Mouse (Mus musculus) urinary bladder, postnatal 10 days (tissue): Measurements from ENCODE around the gene Atrnl1.
"Not testable (repeated sequence)": the region's sequence is repeated elsewhere in the genome, so short reads cannot be mapped to it uniquely, and the experiment has no call there.

Source experiments
- DNase-seq: peaks from one replicate; pipeline ENCODE4 v3.0.0; 2022; ENCODE audit warnings: low spot score

The Atrnl1 gene

DNA sequence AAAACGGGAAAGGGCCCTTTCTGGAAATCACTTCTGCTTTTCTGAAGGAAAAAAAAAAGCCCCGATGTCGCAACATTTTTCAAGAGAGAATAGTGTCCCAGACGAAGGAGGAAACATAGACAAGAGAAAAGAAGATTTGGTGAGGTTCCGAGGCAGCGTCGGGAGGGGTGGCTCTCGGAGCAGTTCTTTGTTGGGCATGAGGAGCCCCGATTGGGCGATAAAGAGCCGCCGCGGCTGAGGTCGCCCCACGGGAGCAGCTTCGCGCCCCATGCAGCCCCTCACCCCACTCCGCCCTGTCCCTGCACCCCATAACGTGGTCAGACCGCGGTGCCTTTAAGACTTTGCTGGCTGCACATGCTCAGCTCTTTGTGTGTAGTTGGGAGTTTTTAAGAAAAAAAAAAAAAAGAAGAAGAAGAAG is 767 bp upstream of the Atrnl1 start:
- no peak for DNase-seq

DNA sequence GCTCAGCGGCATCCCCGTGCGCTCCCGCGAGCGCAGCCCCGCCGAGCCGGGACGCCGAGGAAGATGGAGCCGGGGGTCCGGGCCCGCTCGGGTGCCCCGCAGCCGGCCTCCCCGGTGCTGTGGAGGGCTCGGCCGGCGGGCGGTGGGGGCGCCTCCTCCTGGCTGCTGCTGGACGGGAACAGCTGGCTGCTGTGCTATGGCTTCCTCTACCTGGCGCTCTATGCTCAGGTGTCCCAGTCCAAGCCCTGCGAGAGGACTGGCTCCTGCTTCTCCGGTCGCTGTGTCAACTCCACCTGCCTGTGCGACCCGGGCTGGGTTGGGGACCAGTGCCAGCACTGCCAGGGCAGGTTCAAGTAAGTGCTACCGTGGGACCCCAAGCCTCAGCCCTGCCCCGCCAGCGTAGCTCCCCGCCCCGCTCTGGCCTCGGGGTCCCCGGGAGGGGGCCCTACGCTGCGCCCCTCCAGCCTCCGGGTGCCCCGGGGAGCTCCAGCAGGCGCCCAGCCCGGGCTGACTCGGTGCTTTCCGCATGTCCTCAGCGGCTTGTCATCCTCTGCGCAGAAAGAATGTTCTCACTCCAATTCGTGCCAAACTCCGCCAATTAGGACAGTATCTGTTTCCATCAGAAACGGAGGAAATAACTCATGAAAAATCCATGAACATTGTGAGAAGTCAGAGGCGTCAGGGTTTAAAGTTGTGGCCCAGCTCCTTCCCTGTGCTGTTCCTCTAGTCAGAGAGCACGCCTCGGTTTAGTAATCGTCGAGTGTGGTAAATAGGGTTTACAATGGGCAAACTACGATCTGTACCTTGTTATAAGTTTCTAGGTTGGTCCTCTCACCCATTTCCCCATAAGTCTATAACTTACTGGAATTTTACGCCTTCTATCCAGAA is 701 bp downstream of the Atrnl1 start:
- no peak for DNase-seq

DNA sequence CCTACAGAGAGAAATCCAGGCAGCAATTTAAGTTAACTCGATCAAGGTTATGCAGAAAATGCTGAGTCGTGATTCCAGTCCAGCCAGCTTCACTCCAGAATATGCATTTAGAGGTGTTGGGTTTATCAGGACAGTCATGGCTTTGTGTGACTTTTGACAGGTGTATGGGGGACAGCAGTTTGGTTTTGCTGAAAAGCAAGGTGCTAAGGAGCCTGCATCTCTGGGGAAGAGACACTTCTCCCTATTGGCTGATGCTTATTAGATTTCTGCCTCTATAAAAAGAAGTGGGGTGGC is 1.3 kb downstream of the Atrnl1 start:
- DNase-seq: no peak

DNA sequence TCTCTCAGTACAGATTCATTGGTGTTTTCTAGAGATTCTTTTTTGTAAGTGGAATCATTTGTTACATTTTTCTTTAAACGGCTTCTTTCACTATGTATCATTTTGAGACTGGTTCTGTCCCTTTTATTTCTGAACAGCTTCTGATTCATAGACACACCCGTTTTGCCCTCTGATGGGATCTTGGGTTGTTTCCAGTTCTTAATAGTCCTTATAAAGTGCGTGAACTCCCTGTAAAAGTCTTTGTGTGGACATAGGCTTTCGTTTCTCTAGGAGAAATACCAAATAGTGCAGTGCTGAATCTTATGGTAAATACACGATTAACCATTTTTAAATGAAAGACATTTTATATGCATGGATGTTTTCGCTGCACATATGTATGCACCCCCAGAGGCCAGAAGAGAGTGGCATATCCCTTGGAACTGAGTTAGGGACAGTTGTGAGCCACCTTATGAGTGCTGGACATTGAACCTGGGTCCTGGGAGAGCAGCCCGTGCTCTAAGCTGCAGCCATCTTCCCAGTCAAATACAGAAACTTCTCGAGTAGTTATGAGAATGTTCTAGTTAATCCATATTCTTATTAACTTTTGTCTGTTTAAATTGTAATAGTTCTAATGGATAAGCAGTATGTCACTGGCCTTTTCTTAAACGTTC is 5.3 kb downstream of the Atrnl1 start:
- no peak for DNase-seq

DNA sequence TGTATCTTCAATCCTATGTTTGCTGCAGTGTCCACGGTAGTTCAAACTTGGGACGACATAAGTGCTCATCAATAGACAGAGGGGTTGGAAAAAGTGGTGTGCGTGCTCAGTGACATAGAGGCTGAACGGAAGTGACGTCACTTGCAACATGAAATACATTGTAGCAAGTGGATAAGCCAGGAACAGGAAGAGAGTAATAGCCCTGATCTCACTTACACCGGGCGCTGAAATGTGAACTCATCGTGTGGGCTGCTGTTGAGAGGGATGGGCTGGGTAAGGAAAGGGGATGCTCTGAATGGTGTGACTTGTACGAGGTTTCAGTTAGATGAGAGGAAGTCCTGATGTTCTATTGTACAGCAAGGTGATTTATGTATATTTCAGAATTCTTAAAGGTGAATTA is 8.3 kb downstream of the Atrnl1 start:
- DNase-seq: no peak

DNA sequence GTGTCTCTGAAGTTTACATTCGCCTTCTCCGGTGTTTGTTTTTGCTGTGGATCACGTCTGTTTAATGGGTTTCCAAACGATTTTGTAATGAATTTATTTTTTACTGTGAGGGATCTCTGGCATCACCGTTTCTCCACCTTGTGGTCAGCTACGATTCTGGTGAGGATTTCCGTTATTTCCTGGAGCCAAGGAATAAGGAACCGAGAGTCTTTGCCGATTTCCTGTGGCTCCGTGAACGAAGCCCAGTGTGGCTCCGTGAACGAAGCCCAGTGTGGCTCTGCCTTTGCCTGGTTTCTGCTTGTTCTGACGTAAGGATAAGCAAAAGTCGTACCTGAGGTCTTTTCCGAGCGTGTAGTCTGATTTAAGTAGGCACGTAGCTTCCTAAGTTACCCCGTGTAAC is 11.0 kb downstream of the Atrnl1 start:
- DNase-seq: no peak

DNA sequence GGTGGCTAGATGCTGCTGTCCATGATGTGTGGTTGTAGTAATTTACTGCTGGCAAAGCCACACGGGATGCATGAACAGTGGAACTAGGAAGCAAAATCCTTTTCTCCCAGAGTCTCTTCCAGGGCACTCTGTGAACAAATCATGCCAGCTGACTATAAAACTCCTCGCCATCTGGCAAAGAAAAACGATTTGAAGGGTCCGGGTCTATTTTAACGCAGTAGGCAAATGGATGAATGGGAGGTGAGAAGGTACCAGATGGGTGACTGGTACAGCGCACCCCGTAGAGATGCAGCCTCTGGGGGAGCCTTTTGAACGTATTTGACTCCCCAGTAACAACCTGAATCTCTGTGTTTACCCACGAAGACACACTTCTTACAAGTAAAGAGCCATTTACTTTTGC is 14.9 kb downstream of the Atrnl1 start:
- no peak for DNase-seq

DNA sequence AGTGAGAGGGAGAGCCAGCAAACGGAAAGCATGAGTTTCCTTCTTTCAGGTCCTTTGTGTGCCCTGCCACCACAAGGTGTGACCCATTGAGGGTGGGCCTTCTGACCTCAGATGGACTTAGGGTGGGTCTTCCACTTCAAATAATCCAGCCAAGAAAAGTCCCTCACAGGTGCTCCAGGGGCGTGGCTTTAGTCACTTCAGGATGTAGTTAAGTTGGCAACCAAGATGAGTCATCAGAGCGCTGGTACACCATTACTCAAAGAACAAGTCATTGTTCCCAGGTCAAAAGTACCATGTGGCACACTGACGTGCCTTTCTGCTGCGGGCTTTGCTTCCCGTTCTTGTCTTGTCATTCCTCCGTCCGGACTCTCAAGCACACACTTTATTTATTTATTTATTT is 16.4 kb downstream of the Atrnl1 start:
- DNase-seq: no peak

DNA sequence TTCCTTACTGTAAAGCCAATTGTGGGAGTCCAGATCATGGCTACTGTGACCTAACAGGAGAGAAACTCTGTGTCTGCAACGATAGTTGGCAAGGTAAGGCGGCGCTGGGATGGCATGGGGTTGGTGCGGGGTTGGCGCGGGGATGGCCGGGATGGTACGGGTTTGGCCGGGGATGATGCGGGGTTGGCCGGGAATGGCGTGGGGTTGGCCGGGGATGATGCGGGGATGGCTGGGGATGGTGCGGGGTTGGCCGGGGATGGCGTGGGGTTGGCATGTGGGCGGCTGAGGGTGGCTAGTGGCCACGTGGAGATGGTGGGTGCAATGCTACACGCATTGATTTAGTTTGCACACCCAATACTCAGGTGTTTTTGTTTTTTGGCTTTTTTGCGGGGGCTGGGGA is 31.7 kb downstream of the Atrnl1 start:
- DNase-seq: no peak

DNA sequence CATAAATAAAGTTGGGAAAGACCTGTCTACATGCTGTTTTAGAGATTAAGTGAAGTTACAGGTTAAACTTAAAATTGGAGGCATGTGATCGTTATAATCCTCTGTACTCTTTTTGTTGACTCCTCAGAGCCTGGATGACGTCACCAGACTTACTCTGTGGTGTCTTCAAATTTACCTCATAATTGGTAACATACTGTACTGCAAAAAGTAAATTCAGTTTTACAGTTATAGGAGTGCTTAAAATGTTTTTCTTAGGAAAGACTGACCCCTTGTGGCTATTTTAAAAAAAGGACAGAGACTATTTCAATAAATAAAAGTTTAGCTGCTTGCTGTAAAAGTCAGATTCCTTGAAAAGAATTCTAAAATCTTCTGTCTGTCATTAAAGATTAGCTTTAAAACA is 32.1 kb downstream of the Atrnl1 start:
- no peak for DNase-seq

DNA sequence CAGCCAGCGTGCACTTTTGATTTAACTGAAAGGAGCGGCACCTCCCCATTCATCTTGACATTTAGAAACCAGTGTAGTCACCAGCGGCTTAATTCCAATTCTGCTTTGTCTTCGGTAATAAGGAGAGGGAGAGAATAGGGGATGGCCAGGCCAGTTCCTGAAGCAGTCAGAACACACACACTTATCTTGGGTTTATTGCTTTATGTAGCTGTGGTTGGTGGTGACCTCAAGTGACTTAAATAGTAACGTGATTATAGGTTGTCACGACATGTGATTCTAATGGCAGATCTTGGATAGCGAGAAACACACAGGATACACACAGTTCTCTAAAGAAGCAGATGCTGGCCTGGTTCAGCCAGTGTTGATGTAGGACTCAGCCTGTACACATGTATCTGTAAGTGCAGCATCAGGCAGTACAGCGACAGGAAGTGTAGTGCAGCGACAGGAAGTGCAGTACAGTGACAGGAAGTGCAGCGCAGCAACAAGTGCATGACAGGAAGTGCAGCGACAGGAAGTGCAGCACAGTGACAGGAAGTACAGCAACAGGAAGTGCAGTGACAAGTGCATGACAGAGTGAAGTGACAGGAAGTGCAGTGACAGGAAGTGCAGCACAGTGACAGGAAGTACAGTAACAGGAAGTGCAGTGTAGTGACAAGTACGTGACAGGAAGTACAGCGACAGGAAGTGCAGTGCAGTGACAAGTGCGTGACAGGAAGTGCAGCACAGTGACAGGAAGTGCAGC is 37.5 kb downstream of the Atrnl1 start:
- no peak for DNase-seq

DNA sequence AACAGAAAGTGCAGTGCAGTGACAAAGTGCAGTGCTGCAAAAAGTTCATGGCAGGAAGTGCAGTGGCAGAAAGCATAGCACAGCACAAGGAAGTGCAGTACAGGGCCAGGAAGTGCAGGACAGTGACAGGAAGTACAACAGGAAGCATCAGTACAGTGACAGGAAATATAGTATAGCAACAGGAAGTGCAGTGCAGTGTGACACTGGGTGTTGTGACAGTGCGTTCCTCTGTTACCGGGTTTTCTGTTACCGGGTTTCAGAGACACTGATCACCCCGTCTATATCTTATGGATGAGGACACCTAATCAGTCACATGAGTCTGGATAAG is 38.1 kb downstream of the Atrnl1 start:
- no peak for DNase-seq

DNA sequence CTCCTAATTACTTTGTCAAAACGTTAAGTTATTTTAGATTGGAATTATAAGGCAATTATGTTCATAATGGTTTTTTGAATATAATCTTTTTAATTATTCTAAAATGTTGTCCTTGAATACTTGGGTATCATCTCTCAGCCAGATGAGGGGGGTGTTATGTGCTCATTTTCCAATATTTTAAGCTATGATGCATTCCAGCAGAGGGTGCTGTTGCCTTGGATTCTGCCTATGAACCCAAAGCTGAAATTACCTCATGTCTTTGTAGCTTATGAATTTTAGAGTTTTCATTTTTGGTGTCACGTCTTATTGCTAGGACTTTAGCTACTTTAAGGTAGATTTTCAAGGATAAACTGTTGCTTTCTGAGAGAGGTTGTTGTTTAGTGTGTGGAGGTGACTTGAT is 44.2 kb downstream of the Atrnl1 start:
- DNase-seq: no peak

DNA sequence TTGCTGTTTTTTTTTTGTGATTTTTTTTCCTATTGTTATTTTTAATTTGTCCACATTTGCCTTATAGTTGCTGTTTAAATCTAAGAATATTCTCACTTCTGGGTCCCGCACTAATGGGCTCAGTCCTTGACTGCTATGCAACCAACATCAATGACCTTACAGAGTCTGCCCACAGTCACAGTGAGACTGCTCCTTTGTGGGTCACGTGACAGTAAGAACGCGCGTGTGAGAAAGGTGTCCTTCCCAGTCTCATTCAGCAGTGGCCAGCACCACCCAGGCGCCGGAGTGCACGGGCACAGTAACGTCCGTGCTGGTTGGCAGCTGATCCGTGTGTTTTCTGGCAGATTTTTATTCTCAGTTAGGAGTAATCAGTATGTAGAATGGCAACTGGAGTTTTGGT is 44.7 kb downstream of the Atrnl1 start:
- DNase-seq: no peak

DNA sequence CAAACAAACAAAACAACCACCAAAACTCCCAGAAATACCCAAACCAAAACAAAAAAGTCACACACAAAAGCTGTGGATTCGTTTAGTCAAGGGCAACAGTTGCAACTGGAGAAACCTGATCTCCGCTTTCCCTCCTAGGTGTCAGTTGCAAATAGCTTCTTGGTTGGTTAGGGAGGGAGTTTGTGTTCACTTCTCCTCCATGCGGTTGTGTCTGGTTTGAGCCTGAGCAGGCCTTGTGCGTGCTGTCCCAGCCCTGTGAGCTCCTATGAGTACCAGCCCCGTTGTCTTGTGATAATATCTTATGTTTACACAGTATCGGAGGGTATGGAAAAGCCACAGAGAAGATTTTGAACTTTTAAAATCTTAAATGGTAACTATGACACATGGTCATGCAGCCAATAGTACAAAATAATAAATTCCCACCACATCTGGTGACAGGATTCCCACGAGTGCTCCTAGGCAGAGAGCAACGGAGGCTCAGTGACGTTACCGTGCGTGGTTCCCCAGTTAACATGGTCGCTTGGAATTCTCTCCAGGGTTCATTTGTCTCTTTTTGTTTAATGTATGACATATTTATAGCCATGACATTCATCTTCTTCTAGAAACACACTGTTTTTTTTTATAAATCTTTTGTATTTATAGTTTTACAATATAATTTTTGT is 46.7 kb downstream of the Atrnl1 start:
- DNase-seq: no peak

DNA sequence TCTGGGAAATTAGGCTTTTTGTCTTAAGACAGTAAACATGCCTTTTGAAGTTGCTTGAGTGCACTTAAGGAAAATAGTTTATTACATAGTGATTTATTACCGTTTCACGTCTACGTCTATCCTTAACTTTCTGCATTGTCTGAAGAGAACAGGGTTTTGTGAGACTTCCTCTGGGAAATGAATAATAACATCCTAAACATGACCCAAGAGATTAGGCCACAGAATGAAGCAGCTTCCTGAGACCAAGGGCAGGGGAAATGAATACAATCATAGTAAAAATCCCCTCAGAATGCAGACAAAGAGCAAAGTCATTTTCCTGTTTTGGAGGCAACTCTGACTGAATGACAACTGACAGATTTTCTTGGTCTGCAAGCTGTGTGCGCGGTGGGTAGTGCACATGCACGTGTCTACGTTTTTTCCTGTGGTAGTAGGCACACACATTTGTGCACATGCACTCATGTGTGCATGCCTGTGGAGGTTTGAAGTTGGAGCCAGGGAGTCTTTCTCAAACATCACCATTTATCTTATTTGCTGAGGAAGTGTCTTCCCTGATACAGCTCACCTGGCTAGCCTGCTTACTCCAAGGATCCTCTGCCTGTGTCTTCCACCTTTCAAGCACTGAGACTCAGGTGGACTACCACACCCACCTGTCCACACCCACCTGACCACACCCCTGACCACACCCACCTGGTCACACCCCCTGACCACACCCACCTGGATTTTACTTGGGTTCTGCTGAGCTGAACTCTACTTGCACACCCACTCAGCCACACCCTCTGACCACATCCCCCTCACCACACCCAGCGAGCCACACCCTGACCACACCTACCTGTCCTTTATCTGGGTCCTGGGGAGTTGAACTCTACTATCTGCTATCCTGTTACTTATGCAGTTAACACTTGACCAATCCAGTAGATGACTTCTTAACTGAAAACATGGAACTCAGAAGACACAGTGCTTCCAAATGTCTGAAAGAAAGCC is 47.6 kb downstream of the Atrnl1 start:
- DNase-seq: no peak

DNA sequence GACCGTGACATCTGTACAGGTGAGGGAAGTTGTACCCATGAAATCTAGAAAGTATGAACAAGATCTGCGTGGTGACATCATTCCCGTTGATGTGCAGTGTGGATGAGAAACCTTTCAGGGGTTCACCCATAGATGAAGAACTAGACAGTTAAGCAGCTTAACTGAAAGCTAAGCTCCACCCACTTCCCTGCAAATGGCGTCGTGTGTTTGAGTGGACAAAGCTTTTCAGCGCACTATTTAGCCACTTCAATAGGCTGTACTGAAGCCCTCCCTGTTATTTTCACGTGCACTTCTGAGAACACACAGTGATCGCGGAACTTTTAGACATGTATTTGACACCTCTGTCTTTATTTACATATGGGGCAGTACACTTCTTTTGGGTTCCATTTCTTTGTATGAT is 56.2 kb downstream of the Atrnl1 start:
- no peak for DNase-seq

DNA sequence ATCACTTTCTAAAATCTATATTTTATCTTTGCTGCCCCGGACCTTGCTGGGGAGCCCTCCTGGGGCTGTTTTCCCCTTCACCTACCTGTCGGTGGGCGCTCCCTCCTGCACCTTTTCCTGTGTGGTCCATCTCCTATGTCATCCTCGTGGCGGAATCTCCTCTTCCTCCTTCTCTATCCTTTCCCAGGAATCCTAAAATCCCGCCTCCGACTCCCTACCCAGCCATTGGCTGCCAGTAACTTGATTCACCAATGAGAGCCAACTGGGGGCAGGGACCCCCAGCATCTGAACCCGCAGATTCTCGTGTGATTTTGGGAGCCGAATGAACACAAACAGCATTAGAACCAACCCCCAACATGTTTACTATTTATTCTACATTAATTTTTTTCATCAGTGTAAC is 57.1 kb downstream of the Atrnl1 start:
- DNase-seq: no peak

DNA sequence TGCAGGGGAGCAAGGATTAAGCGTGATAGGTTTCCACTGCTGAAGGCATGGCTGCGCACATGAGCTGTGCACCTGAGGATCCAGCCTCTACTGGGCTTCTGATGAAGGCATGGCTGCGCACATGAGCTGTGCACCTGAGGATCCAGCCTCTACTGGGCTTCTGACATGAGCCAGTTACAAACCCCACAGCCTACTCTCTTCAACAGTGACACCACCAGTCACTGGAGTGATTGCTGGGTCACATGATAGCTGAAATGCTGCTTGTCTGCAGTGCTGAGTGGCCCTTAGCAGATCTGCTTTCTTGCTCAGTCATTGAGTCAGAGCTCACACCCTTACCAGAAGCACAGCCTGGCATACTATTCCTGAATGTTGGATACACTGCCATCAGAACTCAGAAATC is 68.6 kb downstream of the Atrnl1 start:
- DNase-seq: no peak

DNA sequence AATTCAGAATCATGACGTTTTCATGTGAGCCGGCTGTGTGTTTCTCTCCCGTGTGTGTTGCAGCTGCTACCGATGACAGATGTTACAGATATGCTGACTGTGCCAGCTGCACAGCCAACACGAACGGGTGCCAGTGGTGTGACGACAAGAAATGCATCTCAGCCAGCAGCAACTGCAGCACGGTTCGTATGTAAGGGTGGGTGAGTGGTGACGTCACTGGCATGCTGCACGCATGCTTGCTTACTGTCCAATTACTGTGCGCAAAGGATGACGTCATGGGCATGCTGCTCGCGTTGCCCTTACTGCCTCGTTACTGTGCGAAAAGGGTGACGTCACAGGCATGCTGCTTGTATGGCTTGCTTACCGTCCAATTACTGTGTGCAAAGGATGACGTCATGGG is 75.8 kb downstream of the Atrnl1 start:
- DNase-seq: no peak

DNA sequence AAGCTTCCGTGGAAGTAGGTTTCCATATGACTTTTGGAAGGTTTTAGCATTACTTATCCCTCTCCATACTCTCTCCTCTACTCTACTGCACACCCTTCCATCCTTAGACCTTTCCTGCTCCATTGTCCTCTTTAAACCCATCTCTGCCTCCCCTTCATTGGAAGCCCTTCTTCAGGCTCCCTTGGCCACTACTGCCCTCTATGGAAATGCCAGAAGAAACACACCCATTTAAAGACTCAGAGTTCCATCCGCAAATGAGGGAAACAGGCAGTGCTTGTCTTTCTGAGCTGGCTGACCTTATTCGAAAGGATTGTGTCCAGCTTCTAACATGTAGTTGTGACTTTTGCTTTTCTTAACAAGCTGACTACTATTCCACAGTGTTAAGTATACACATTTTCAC is 81.7 kb downstream of the Atrnl1 start:
- no peak for DNase-seq

DNA sequence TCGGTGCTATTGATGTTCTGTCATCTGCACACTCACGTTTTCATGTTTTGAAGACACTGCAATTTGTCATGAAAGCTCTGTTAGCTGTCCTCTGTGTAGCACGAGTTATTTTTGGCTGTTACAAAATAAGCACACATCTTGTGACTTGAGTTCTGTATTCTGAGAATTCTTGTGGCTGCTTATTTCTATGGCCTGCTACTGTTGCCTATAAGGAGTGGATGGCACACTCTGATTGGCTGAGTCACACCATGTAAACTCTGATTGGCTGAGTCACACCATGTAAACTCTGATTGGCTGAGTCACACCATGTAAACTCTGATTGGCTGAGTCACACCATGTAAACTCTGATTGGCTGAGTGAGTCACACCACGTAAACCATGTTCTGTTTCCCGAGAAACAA is 85.9 kb downstream of the Atrnl1 start:
- DNase-seq: not testable (repeated sequence)
